Mouse (Mus musculus) myocyte (in vitro differentiated cells): ENCODE data around the gene 2610507B11Rik.

ENCODE experiments used
- CEBPB ChIP-seq: IDR thresholded peaks from 2 replicates; pipeline ENCODE4 v1.6.1; 2011; ENCODE audit warnings: mild to moderate bottlenecking, moderate library complexity; ENCODE audit not compliant: poor library complexity, insufficient read depth, severe bottlenecking
- E2F4 ChIP-seq: IDR thresholded peaks from one replicate; pipeline ENCODE4 v1.6.1; 2011; ENCODE audit warnings: mild to moderate bottlenecking, control low read depth, moderate library complexity; ENCODE audit not compliant: insufficient read depth
- MAX ChIP-seq: IDR thresholded peaks from one replicate; pipeline ENCODE4 v1.6.1; 2011; ENCODE audit warnings: low read depth, mild to moderate bottlenecking, control low read depth
- MYOD1 ChIP-seq, 3 experiments: IDR thresholded peaks; one replicate each; pipeline ENCODE4 v1.6.1; 2011; ENCODE audit warnings: control low read depth in 2 of 3, low read depth in 2 of 3, mild to moderate bottlenecking in 2 of 3, moderate library complexity in 1 of 3; ENCODE audit not compliant: insufficient read length in 2 of 3, control insufficient read depth in 1 of 3
- MYOG ChIP-seq, 3 experiments: IDR thresholded peaks; one replicate each; pipeline ENCODE4 v1.6.1; 2011; ENCODE audit warnings: control low read depth in 2 of 3, low read depth in 2 of 3, mild to moderate bottlenecking in 2 of 3; ENCODE audit not compliant: insufficient read length in 2 of 3, control insufficient read depth in 1 of 3, insufficient read depth in 1 of 3
- POLR2A ChIP-seq: IDR thresholded peaks from one replicate; pipeline ENCODE4 v1.6.1; 2011; ENCODE audit warnings: low read depth, mild to moderate bottlenecking, control low read depth, moderate library complexity; ENCODE audit not compliant: insufficient read length
- POLR2AphosphoS2 ChIP-seq: IDR thresholded peaks from one replicate; pipeline ENCODE4 v1.6.1; 2011; ENCODE audit warnings: low read depth, control low read depth; ENCODE audit not compliant: insufficient read length
- REST ChIP-seq: IDR thresholded peaks from one replicate; pipeline ENCODE4 v1.6.1; 2011; ENCODE audit warnings: mild to moderate bottlenecking, control low read depth, moderate library complexity; ENCODE audit not compliant: insufficient read depth, insufficient read length
- SRF ChIP-seq: IDR thresholded peaks from one replicate; pipeline ENCODE4 v1.6.1; 2011; ENCODE audit warnings: low read depth; ENCODE audit not compliant: control insufficient read depth, insufficient read length
- TCF12 ChIP-seq: IDR thresholded peaks from one replicate; pipeline ENCODE4 v1.6.1; 2011; ENCODE audit warnings: mild to moderate bottlenecking, control low read depth; ENCODE audit not compliant: poor library complexity, insufficient read depth, severe bottlenecking
- TCF3 ChIP-seq: IDR thresholded peaks from one replicate; pipeline ENCODE4 v1.6.1; 2011; ENCODE audit warnings: low read depth, control low read depth; ENCODE audit not compliant: insufficient read length
- USF1 ChIP-seq: IDR thresholded peaks from one replicate; pipeline ENCODE4 v1.6.1; 2011; ENCODE audit warnings: low read depth, mild to moderate bottlenecking, control low read depth, moderate library complexity

DNA sequence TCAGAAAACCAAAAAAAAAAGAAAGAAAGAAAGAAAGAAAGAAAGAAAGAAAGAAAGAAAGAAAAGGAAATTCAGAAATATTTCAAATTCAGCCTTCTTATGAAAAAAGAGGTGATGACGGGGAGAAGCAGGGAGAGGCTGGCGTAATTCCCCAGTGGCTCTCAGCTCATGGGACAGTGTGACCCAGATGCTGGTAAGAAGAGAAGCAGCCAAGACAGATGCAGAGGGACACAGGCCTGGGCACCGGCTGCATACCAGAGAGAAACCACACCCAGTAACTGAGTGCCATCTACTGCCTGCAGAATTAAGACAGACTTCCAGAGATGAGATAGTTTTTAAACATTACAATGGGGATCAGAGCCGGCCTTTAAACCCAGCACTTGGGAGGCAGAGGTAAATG is 38.0 kb upstream of the 2610507B11Rik start:
- no peak for TF ChIP-seq POLR2A
- no peak for TF ChIP-seq USF1
- no peak for TF ChIP-seq POLR2AphosphoS2
- no peak for TF ChIP-seq MAX
- TF ChIP-seq TCF12 = no peak
- no peak for TF ChIP-seq E2F4
- TF ChIP-seq TCF3 = no peak
- no peak for TF ChIP-seq REST
- TF ChIP-seq SRF = no peak
- TF ChIP-seq MYOG (IDR thresholded peaks at IDR 0.05; ENCODE audit: control insufficient read depth in 1 of 3, insufficient read depth in 1 of 3, insufficient read length in 2 of 3, low read depth in 2 of 3) = no peak
- no peak for TF ChIP-seq CEBPB
- TF ChIP-seq MYOD1 (IDR thresholded peaks at IDR 0.05; ENCODE audit: control insufficient read depth in 1 of 3, insufficient read length in 2 of 3, low read depth in 2 of 3) = no peak
